Mouse (Mus musculus) embryonic stem cell, embryonic (primary cell): ENCODE data around the gene Lamtor2.

Source experiments
- CTCF ChIA-PET, 4 experiments: fragments of 300-600 bp in 2 of 4; fragments of 350-600 bp in 2 of 4; sonication (Branson Sonifier 250); formaldehyde crosslinking; loops; one replicate each; lab custom pipeline; 2022; ENCODE audit warnings: inconsistent platforms in 2 of 4; lab: Charles Lee
- POLR2A ChIA-PET, 4 experiments: fragments of 300-600 bp in 2 of 4; fragments of 350-600 bp in 2 of 4; sonication (Branson Sonifier 250); formaldehyde crosslinking; loops; one replicate each; lab custom pipeline; 2022; ENCODE audit warnings: antibody characterized with exemption in 4 of 4, inconsistent platforms in 1 of 4; lab: Charles Lee

The Lamtor2 gene

GRCm38 (mm10) chr3:88575540-88575939 lies 22.7 kb upstream of the Lamtor2 start, which contains the start of gene Ssr2:
Ssr2 (plus strand) TSS chr3:88575876.
- POLR2A ChIA-PET = interaction anchor here (0.6 to 69.6 kb wide), 86 partner anchors 5 to 512 kb away, joined by 3 to 2954 read pairs (median 5); partner anchors contain the start of genes Ubqln4 (in 4 of the 4), Lamtor2 (in 3 of the 4), Lmna (in 3 of the 4) and Rab25 (in 3 of the 4)
- CTCF ChIA-PET = interaction anchor here (0.6 to 1.6 kb wide), 9 partner anchors 13 to 693 kb away, joined by 3 to 5 read pairs (median 3); no protein-coding TSS in a partner anchor

GRCm38 (mm10) chr3:88573810-88574209 lies 20.9 kb upstream of the Lamtor2 start:
- CTCF ChIA-PET = interaction anchor here in 1 of 4 experiments (1.2 to 2.8 kb wide), 3 partner anchors 12 to 18 kb away, joined by 4 to 12 read pairs (median 7); no protein-coding TSS in a partner anchor
- POLR2A ChIA-PET = interaction anchor here (0.7 to 69.6 kb wide), 39 partner anchors 4 to 653 kb away, joined by 3 to 2954 read pairs (median 10); partner anchors contain the start of genes Lamtor2 (in 4 of the 4), Ubqln4 (in 3 of the 4), Arhgef2 (in 2 of the 4) and Khdc4 (in 2 of the 4)

GRCm38 (mm10) chr3:88572835-88573234 lies 20.0 kb upstream of the Lamtor2 start:
- CTCF ChIA-PET = interaction anchor here in 2 of 4 experiments (1.2 to 2.8 kb wide), 9 partner anchors 11 to 106 kb away, joined by 3 to 12 read pairs (median 5); partner anchors contain the start of genes Lamtor2 (in 1 of the 2) and Ubqln4 (in 1 of the 2)
- POLR2A ChIA-PET = interaction anchor here (0.6 to 69.6 kb wide), 72 partner anchors 3 to 1675 kb away, joined by 3 to 2954 read pairs (median 8); partner anchors contain the start of genes Lamtor2 (in 4 of the 4), Mex3a (in 3 of the 4), Smg5 (in 3 of the 4) and Tmem79 (in 3 of the 4)

- ChIA-PET CTCF (interaction anchor here (0.8 to 2.8 kb wide), 15 partner anchors 9 to 105 kb away, joined by 3 to 12 read pairs (median 4); partner anchors contain the start of genes Lamtor2 (in 1 of the 4), Mex3a (in 1 of the 4) and Ubqln4 (in 1 of the 4)), POLR2A (interaction anchor here (0.6 to 69.6 kb wide), 91 partner anchors 2 to 666 kb away, joined by 3 to 2954 read pairs (median 7); partner anchors contain the start of genes Smg5 (in 4 of the 4), Tmem79 (in 4 of the 4), Lamtor2 (in 3 of the 4) and Lmna (in 3 of the 4))
These were observed 19.0 kb upstream of the Lamtor2 start for GRCm38 (mm10) chr3:88571856-88572255.

GRCm38 (mm10) chr3:88570341-88570740 lies 17.5 kb upstream of the Lamtor2 start:
- CTCF ChIA-PET = interaction anchor here in 2 of 4 experiments (0.7 to 2.8 kb wide), 4 partner anchors 16 to 82 kb away, joined by 3 to 12 read pairs (median 4); partner anchors contain the start of genes Ubqln4 (in 2 of the 2) and Lamtor2 (in 1 of the 2)
- POLR2A ChIA-PET = interaction anchor here (0.6 to 69.6 kb wide), 71 partner anchors 1 to 289 kb away, joined by 3 to 2954 read pairs (median 5); partner anchors contain the start of genes Lamtor2 (in 3 of the 4), Mex3a (in 3 of the 4), Pmf1 (in 3 of the 4) and Rab25 (in 3 of the 4)

- ChIA-PET CTCF (interaction anchor here in 2 of 4 experiments (1.4 to 2.8 kb wide), 3 partner anchors 16 to 25 kb away, joined by 3 to 12 read pairs (median 6); partner anchors contain the start of genes Ubqln4 (in 2 of the 2) and Lamtor2 (in 1 of the 2)), POLR2A (interaction anchor here (0.6 to 69.6 kb wide), 66 partner anchors 0 to 534 kb away, joined by 3 to 2954 read pairs (median 6); partner anchors contain the start of genes Lamtor2 (in 3 of the 4), Mex3a (in 3 of the 4), Pmf1 (in 3 of the 4) and Ubqln4 (in 3 of the 4))
These were observed 16.8 kb upstream of the Lamtor2 start for GRCm38 (mm10) chr3:88569694-88570093.

GRCm38 (mm10) chr3:88569093-88569492 lies 16.2 kb upstream of the Lamtor2 start:
- ChIA-PET CTCF (interaction anchor here in 1 of 4 experiments (2.8 kb wide), 1 partner anchor 15 kb away, joined by 12 read pairs; the partner anchor contains the start of genes Lamtor2 and Ubqln4), POLR2A (interaction anchor here in 3 of 4 experiments (0.6 to 69.6 kb wide), 43 partner anchors 1 to 535 kb away, joined by 3 to 2954 read pairs (median 10); partner anchors contain the start of genes Lamtor2 (in 3 of the 3), Mex3a (in 3 of the 3), Rab25 (in 3 of the 3) and Ubqln4 (in 3 of the 3))

GRCm38 (mm10) chr3:88568615-88569014 lies 15.7 kb upstream of the Lamtor2 start:
- POLR2A ChIA-PET = interaction anchor here (0.7 to 69.6 kb wide), 39 partner anchors 1 to 233 kb away, joined by 3 to 2954 read pairs (median 8); partner anchors contain the start of genes Lamtor2 (in 3 of the 4), Mex3a (in 3 of the 4), Rab25 (in 3 of the 4) and Ubqln4 (in 3 of the 4)
- CTCF ChIA-PET = interaction anchor here in 3 of 4 experiments (0.7 to 2.8 kb wide), 8 partner anchors 10 to 85 kb away, joined by 3 to 12 read pairs (median 3); partner anchors contain the start of genes Lamtor2 (in 1 of the 3) and Ubqln4 (in 1 of the 3)

GRCm38 (mm10) chr3:88567892-88568291 lies 15.0 kb upstream of the Lamtor2 start:
- POLR2A ChIA-PET = interaction anchor here (0.6 to 69.6 kb wide), 29 partner anchors 2 to 362 kb away, joined by 3 to 2954 read pairs (median 7); partner anchors contain the start of genes Lamtor2 (in 3 of the 4), Ubqln4 (in 3 of the 4), Arhgef2 (in 2 of the 4) and Mex3a (in 2 of the 4)
- CTCF ChIA-PET = interaction anchor here in 3 of 4 experiments (0.7 to 1.1 kb wide), 7 partner anchors 10 to 84 kb away, joined by 3 to 7 read pairs (median 3); no protein-coding TSS in a partner anchor

- CTCF ChIA-PET = interaction anchor here in 1 of 4 experiments (1.1 kb wide), 1 partner anchor 12 kb away, joined by 6 read pairs; the partner anchor contains the start of gene Ubqln4
- POLR2A ChIA-PET = interaction anchor here in 3 of 4 experiments (0.5 to 69.6 kb wide), 16 partner anchors 3 to 681 kb away, joined by 3 to 2954 read pairs (median 5); partner anchors contain the start of genes Lamtor2 (in 3 of the 3), Ssr2 (in 3 of the 3), Ubqln4 (in 3 of the 3) and Mex3a (in 1 of the 3)
These were observed 13.7 kb upstream of the Lamtor2 start for GRCm38 (mm10) chr3:88566536-88567061.

- CTCF ChIA-PET = interaction anchor here in 1 of 4 experiments (1.1 kb wide), 1 partner anchor 12 kb away, joined by 6 read pairs; the partner anchor contains the start of gene Ubqln4
These were observed 13.2 kb upstream of the Lamtor2 start for GRCm38 (mm10) chr3:88566116-88566515.

GRCm38 (mm10) chr3:88563966-88564365 lies 11.1 kb upstream of the Lamtor2 start:
- POLR2A ChIA-PET = interaction anchor here (0.8 to 69.6 kb wide), 20 partner anchors 6 to 425 kb away, joined by 3 to 2954 read pairs (median 6); partner anchors contain the start of genes Lamtor2 (in 3 of the 4), Ssr2 (in 3 of the 4), Ubqln4 (in 3 of the 4) and Rab25 (in 2 of the 4)
- CTCF ChIA-PET = interaction anchor here in 1 of 4 experiments (1.1 to 1.2 kb wide), 2 partner anchors 10 to 29 kb away, joined by 5 read pairs; partner anchors contain the start of gene Ubqln4

More at GRCm38 (mm10) chr3:88566116-88566515, 13.2 kb upstream of the Lamtor2 start:
- POLR2A ChIA-PET = interaction anchor here in 3 of 4 experiments (1.0 to 69.6 kb wide), 13 partner anchors 4 to 232 kb away, joined by 3 to 2954 read pairs (median 7); partner anchors contain the start of genes Lamtor2 (in 3 of the 3), Ssr2 (in 3 of the 3), Ubqln4 (in 3 of the 3) and Mex3a (in 1 of the 3)

- CTCF ChIA-PET = interaction anchor here in 2 of 4 experiments (0.5 to 2.2 kb wide), 8 partner anchors 10 to 322 kb away, joined by 3 to 7 read pairs (median 5); partner anchors contain the start of gene Ubqln4 (in 1 of the 2)
- POLR2A ChIA-PET = interaction anchor here (0.5 to 69.6 kb wide), 22 partner anchors 6 to 426 kb away, joined by 3 to 2954 read pairs (median 8); partner anchors contain the start of genes Lamtor2 (in 3 of the 4), Ssr2 (in 3 of the 4), Ubqln4 (in 3 of the 4) and Rab25 (in 2 of the 4)
These were observed 10.6 kb upstream of the Lamtor2 start for GRCm38 (mm10) chr3:88563442-88563841.

GRCm38 (mm10) chr3:88561989-88562388 lies 9.1 kb upstream of the Lamtor2 start:
- POLR2A ChIA-PET = interaction anchor here (0.6 to 69.6 kb wide), 25 partner anchors 5 to 226 kb away, joined by 3 to 2954 read pairs (median 8); partner anchors contain the start of genes Lamtor2 (in 3 of the 4), Ssr2 (in 3 of the 4), Ubqln4 (in 3 of the 4) and Rab25 (in 2 of the 4)

GRCm38 (mm10) chr3:88559596-88559995 lies 6.7 kb upstream of the Lamtor2 start:
- ChIA-PET POLR2A (interaction anchor here in 3 of 4 experiments (1.9 to 69.6 kb wide), 6 partner anchors 5 to 29 kb away, joined by 7 to 2954 read pairs (median 564); partner anchors contain the start of genes Ssr2 (in 3 of the 3), Lamtor2 (in 1 of the 3), Mex3a (in 1 of the 3) and Rab25 (in 1 of the 3)), CTCF (interaction anchor here in 1 of 4 experiments (1.0 kb wide), 1 partner anchor 31 kb away, joined by 3 read pairs; no protein-coding TSS in a partner anchor)

More at GRCm38 (mm10) chr3:88561989-88562388, 9.1 kb upstream of the Lamtor2 start:
- CTCF ChIA-PET = interaction anchor here in 3 of 4 experiments (0.7 to 2.2 kb wide), 7 partner anchors 9 to 29 kb away, joined by 3 to 7 read pairs (median 4); partner anchors contain the start of genes Lamtor2 (in 1 of the 3) and Ssr2 (in 1 of the 3)
